Comparison of ENCODE assay signal across 21 mouse cellular contexts in genomic region chr12:86276463-86276862, GRCm38 (mm10). TPM values are rescaled to one million over a fixed set of nuclear protein-coding genes. Genes with fewer than 3 reads are reported as not detected.
DNase-seq lines count a peak whose midpoint lies in the region; ATAC-seq and TF ChIP-seq lines count a peak whose summit lies in the region.
"Had no signal": no experiment of that assay in that cellular context is flagged by ENCODE, and none has a peak within 500 bp of the region (broad histone marks: within the 10 kb centered on the region; RNA-seq: fewer than 3 reads in every experiment).

No protein-coding gene starts in this region.

- no peak overlapping the region for H3K4me3 ChIP-seq in forebrain, embryonic 14.5 days (ENCODE audit: low read depth, low read length)
- no peak overlapping the region for H3K4me3 ChIP-seq in forebrain, embryonic 10.5 days
- H3K4me3 ChIP-seq in kidney, adult 2 months (ENCODE audit: insufficient read depth, low read depth, low read length) = no peak overlapping the region
- no peak overlapping the region for H3K4me3 ChIP-seq in intestine, postnatal 0 days (ENCODE audit: low read depth, low read length)
- H3K4me3 ChIP-seq in lung, postnatal 0 days (ENCODE audit: low read depth, low read length) = no peak overlapping the region
- H3K4me3 ChIP-seq: embryonic facial prominence, embryonic 15.5 days; erythroblast, embryonic 14.5 days; gastrocnemius, adult 2 months; heart, embryonic 12.5 days had no signal

- no peak for DNase-seq in forebrain, embryonic 14.5 days (ENCODE audit: low spot score)
- DNase-seq in forebrain, embryonic 10.5 days (ENCODE audit: extremely low spot score, low spot score) = no peak
- DNase-seq in kidney, adult 2 months = no peak
- DNase-seq in kidney, adult 11 months = no peak
- DNase-seq in lung, postnatal 0 days (ENCODE audit: low spot score) = no peak
- DNase-seq in cerebellum, postnatal 25 days = no peak
- DNase-seq: adrenal gland, postnatal 14 days; cerebellum, adult 18-20 months; cerebellum, adult 9-11 months; embryo, embryonic 11 days; gastrocnemius, adult 2 months; gastrocnemius, postnatal 25 days had no signal

- TF ChIP-seq EP300 in lung, postnatal 0 days (IDR thresholded peaks at IDR 0.05) = no peak

- TF ChIP-seq POLR2A in kidney, adult 2 months (IDR thresholded peaks at IDR 0.05; ENCODE audit: low read depth, low read length) = no peak

- no peak overlapping the region for H3K4me2 ChIP-seq in forebrain, embryonic 14.5 days (ENCODE audit: low read length)
- no peak overlapping the region for H3K4me2 ChIP-seq in intestine, postnatal 0 days (replicated peaks; ENCODE audit: low read depth)
- H3K4me2 ChIP-seq in lung, postnatal 0 days (replicated peaks; ENCODE audit: low read depth, low read length) = no peak overlapping the region
- H3K4me2 ChIP-seq: embryonic facial prominence, embryonic 15.5 days; heart, embryonic 12.5 days had no signal

- H3K27ac ChIP-seq in forebrain, embryonic 14.5 days (ENCODE audit: low read depth, low read length) = 0 out of 2 replicates have a peak overlapping the region, but pooled peaks have one; percentile 21
- no peak overlapping the region for H3K27ac ChIP-seq in forebrain, embryonic 10.5 days
- peak overlapping the region; percentile 32 for H3K27ac ChIP-seq in kidney, adult 2 months (ENCODE audit: insufficient read depth, low read depth, low read length)
- no peak overlapping the region for H3K27ac ChIP-seq in intestine, postnatal 0 days (ENCODE audit: low read depth, low read length)
- no peak overlapping the region for H3K27ac ChIP-seq in lung, postnatal 0 days (ENCODE audit: low read length)
- H3K27ac ChIP-seq: embryonic facial prominence, embryonic 15.5 days; gastrocnemius, adult 2 months had no signal

- WGBS in forebrain, embryonic 14.5 days = 93% methylated on average over 2 of the region's 2 CpGs
- 76% methylated on average over 2 of the region's 2 CpGs for WGBS in forebrain, embryonic 10.5 days
- WGBS in kidney, adult 2 months = 62% methylated on average over 2 of the region's 2 CpGs
- WGBS in intestine, postnatal 0 days = 43% methylated on average over 2 of the region's 2 CpGs
- 61% methylated on average over 2 of the region's 2 CpGs for WGBS in lung, postnatal 0 days

- no peak overlapping the region for H3K9ac ChIP-seq in forebrain, embryonic 14.5 days (ENCODE audit: low read length)
- no peak overlapping the region for H3K9ac ChIP-seq in intestine, postnatal 0 days (ENCODE audit: low read depth, low read length)
- H3K9ac ChIP-seq in lung, postnatal 0 days (replicated peaks; ENCODE audit: low read depth) = no peak overlapping the region
- H3K9ac ChIP-seq: embryonic facial prominence, embryonic 15.5 days; heart, embryonic 12.5 days had no signal

- H3K9me3 ChIP-seq in forebrain, embryonic 14.5 days (replicated peaks; ENCODE audit: control insufficient read depth, low read length) = no peaks in the 10 kb centered on the region
- no peaks in the 10 kb centered on the region for H3K9me3 ChIP-seq in forebrain, embryonic 10.5 days
- no peaks in the 10 kb centered on the region for H3K9me3 ChIP-seq in intestine, postnatal 0 days (ENCODE audit: control insufficient read depth)
- H3K9me3 ChIP-seq in lung, postnatal 0 days (ENCODE audit: low read length) = no peaks in the 10 kb centered on the region
- H3K9me3 ChIP-seq: embryonic facial prominence, embryonic 15.5 days had no signal

- H3K36me3 ChIP-seq in forebrain, embryonic 14.5 days (ENCODE audit: control insufficient read depth, insufficient read depth, low read length) = peaks cover 7% of the 10 kb centered on the region; the same call in 1 of the 2 replicates
- H3K36me3 ChIP-seq in forebrain, embryonic 10.5 days (replicated peaks) = peaks cover 58% of the 10 kb centered on the region
- no peaks in the 10 kb centered on the region; the same call in none of the 2 replicates for H3K36me3 ChIP-seq in kidney, adult 2 months (ENCODE audit: control insufficient read depth, insufficient read depth, low read length)
- H3K36me3 ChIP-seq in intestine, postnatal 0 days (ENCODE audit: control insufficient read depth, insufficient read depth) = peaks cover 10% of the 10 kb centered on the region
- H3K36me3 ChIP-seq in lung, postnatal 0 days (ENCODE audit: insufficient read depth, low read length) = 0 out of 2 replicates have a peak, but pooled peaks cover 13% of the 10 kb centered on the region

- no peak for ATAC-seq in forebrain, embryonic 14.5 days
- ATAC-seq in common myeloid progenitor, adult 5-6 weeks (replicated peaks; ENCODE audit: low read depth, poor library complexity, severe bottlenecking) = 0 out of 2 replicates have a peak, but pooled peaks have one; percentile 18
- peak; percentile 80 for ATAC-seq in intestine, postnatal 0 days
- no peak for ATAC-seq in lung, postnatal 0 days
- ATAC-seq: activated CD4-positive, CD25-positive, alpha-beta regulatory T cell, adult 4 months; hindbrain, embryonic 16.5 days; inflammation-experienced regulatory T-cells, adult 6 months; Patski had no signal

- no peaks in the 10 kb centered on the region for H3K27me3 ChIP-seq in forebrain, embryonic 14.5 days (replicated peaks; ENCODE audit: control insufficient read depth, insufficient read depth, low read length)
- H3K27me3 ChIP-seq in forebrain, embryonic 10.5 days (ENCODE audit: poor library complexity, severe bottlenecking) = no peaks in the 10 kb centered on the region
- no peaks in the 10 kb centered on the region for H3K27me3 ChIP-seq in kidney, adult 2 months (replicated peaks; ENCODE audit: control insufficient read depth, insufficient read depth, low read length)
- no peaks in the 10 kb centered on the region for H3K27me3 ChIP-seq in intestine, postnatal 0 days (replicated peaks; ENCODE audit: control insufficient read depth, insufficient read depth, low read length)
- H3K27me3 ChIP-seq in lung, postnatal 0 days (replicated peaks; ENCODE audit: insufficient read depth, low read length) = no peaks in the 10 kb centered on the region
- H3K27me3 ChIP-seq: embryonic facial prominence, embryonic 15.5 days; heart, embryonic 12.5 days; Patski had no signal

- TF ChIP-seq CTCF in kidney, adult 2 months (conservative IDR thresholded peaks at IDR 0.05; ENCODE audit: insufficient read depth, insufficient read length, low read depth, low read length) = no peak
- TF ChIP-seq CTCF in intestine, postnatal 0 days (IDR thresholded peaks at IDR 0.05; ENCODE audit: low read depth) = no peak
- TF ChIP-seq CTCF in lung, postnatal 0 days (IDR thresholded peaks at IDR 0.05) = no peak

- peaks cover 12% of the 10 kb centered on the region for H3K4me1 ChIP-seq in forebrain, embryonic 14.5 days (ENCODE audit: control insufficient read depth, insufficient read depth, low read length)
- peaks cover 22% of the 10 kb centered on the region for H3K4me1 ChIP-seq in forebrain, embryonic 10.5 days
- H3K4me1 ChIP-seq in kidney, adult 2 months (ENCODE audit: control insufficient read depth, insufficient read depth, low read length) = no peaks in the 10 kb centered on the region
- 0 out of 2 replicates have a peak, but pooled peaks cover 9% of the 10 kb centered on the region for H3K4me1 ChIP-seq in intestine, postnatal 0 days (replicated peaks; ENCODE audit: control insufficient read depth, insufficient read depth, low read length)
- H3K4me1 ChIP-seq in lung, postnatal 0 days (ENCODE audit: insufficient read depth, low read depth, low read length) = no peaks in the 10 kb centered on the region
- H3K4me1 ChIP-seq: embryonic facial prominence, embryonic 15.5 days had no signal

RNA-seq across cellular contexts. Expression of gene Gpatch2l, which starts 34.8 kb away (rescaled TPM):
- polyA plus RNA-seq in forebrain, embryonic 14.5 days (2014; fragmentation: Nextera tagmentation; extraction: Ambion mirVana) = 23.5 and 27.4 TPM in 2 replicates
- polyA plus RNA-seq in forebrain, embryonic 10.5 days (2016; fragmentation: Nextera tagmentation; extraction: Ambion mirVana) = 16.6 and 18.3 TPM in 2 replicates
- 8.1 and 9.2 TPM in 2 replicates for polyA plus RNA-seq in kidney, adult 2 months (2012; rRNA removed)
- total RNA-seq in common myeloid progenitor, adult 5-6 weeks (2017) = 36.5 and 37.2 TPM in 2 replicates
- 5.5 and 6.7 TPM in 2 replicates for polyA plus RNA-seq in intestine, postnatal 0 days (2015; fragmentation: Nextera tagmentation; extraction: Ambion mirVana)
- 10.0 and 11.6 TPM in 2 replicates for polyA plus RNA-seq in lung, postnatal 0 days (2015; fragmentation: Nextera tagmentation; extraction: Ambion mirVana)

Comparison
In these comparisons a context has a peak if more than half of its experiments do, and no peak if none do; other contexts are left out.
1. H3K27ac ChIP-seq: peak in forebrain, embryonic 14.5 days (single experiment) and kidney, adult 2 months (single experiment); none in forebrain, embryonic 10.5 days (single experiment), intestine, postnatal 0 days (single experiment) and lung, postnatal 0 days (single experiment).
2. ATAC-seq: peak in common myeloid progenitor, adult 5-6 weeks (single experiment) and intestine, postnatal 0 days (single experiment); none in forebrain, embryonic 14.5 days (single experiment) and lung, postnatal 0 days (single experiment).